8 mouse cellular contexts compared by ENCODE assay signal in genomic region chr5:30768082-30768481, GRCm38 (mm10). TPM values are rescaled to one million over a fixed set of nuclear protein-coding genes. Genes with fewer than 3 reads are reported as not detected.
DNase-seq lines count a peak whose midpoint lies in the region; ATAC-seq and TF ChIP-seq lines count a peak whose summit lies in the region.

No protein-coding gene starts in this region.

- peak overlapping the region; percentile 40; the same call in 1 of the 2 replicates for H3K27ac ChIP-seq in heart, postnatal 0 days (ENCODE audit: low read depth)
- peak overlapping the region; percentile 79 for H3K27ac ChIP-seq in forebrain, embryonic 15.5 days (replicated peaks)
- H3K27ac ChIP-seq in midbrain, embryonic 14.5 days (replicated peaks; ENCODE audit: low read depth, low read length), result peak overlapping the region; percentile 72

- 51% methylated on average over 4 of the region's 4 CpGs for WGBS in heart, postnatal 0 days
- 55% methylated on average over 4 of the region's 4 CpGs for WGBS in forebrain, embryonic 15.5 days
- WGBS in midbrain, embryonic 14.5 days, result 59% methylated on average over 4 of the region's 4 CpGs

- H3K9ac ChIP-seq in heart, postnatal 0 days (replicated peaks; ENCODE audit: low read depth, low read length), result no peak overlapping the region
- H3K9ac ChIP-seq in forebrain, embryonic 15.5 days (replicated peaks), result peak overlapping the region; percentile 29; the same call in 1 of the 2 replicates
- no peak overlapping the region for H3K9ac ChIP-seq in midbrain, embryonic 14.5 days (replicated peaks; ENCODE audit: low read length)

- H3K4me1 ChIP-seq in heart, postnatal 0 days (ENCODE audit: control insufficient read depth, insufficient read depth), result peaks cover 24% of the 10 kb centered on the region
- peaks cover 81% of the 10 kb centered on the region for H3K4me1 ChIP-seq in forebrain, embryonic 15.5 days
- peaks cover 55% of the 10 kb centered on the region for H3K4me1 ChIP-seq in midbrain, embryonic 14.5 days (ENCODE audit: control insufficient read depth, insufficient read depth, low read length)

- no peak for TF ChIP-seq EP300 in heart, postnatal 0 days (IDR thresholded peaks at IDR 0.05; ENCODE audit: low read depth)

- intact Hi-C loops in heart, postnatal 14 days (cut with DNase I), result no loop called here

- H3K4me3 ChIP-seq in heart, postnatal 0 days (ENCODE audit: low read depth, low read length), result no peak overlapping the region
- no peak overlapping the region for H3K4me3 ChIP-seq in forebrain, embryonic 15.5 days
- no peak overlapping the region for H3K4me3 ChIP-seq in midbrain, embryonic 14.5 days (replicated peaks; ENCODE audit: low read depth, low read length)

- no peak for DNase-seq in heart, postnatal 0 days (ENCODE audit: low spot score)
- no peak for DNase-seq in heart, postnatal 14 days
- DNase-seq in brain, adult 2 months (ENCODE audit: low read depth, low spot score), result peak; percentile 60
- peak; percentile 55 for DNase-seq in midbrain, embryonic 14.5 days
- no peak for DNase-seq in layer of hippocampus, postnatal 10 days (ENCODE audit: low spot score in 2 of 2)
- no peak for DNase-seq in left cerebral cortex, adult 18-20 months (ENCODE audit: low spot score in 2 of 2)
- DNase-seq in adrenal gland, postnatal 4 days (ENCODE audit: low spot score in 2 of 2), result no peak

- ATAC-seq in heart, postnatal 0 days (ENCODE audit: insufficient read depth, low read depth), result no peak; the same call in 1 of the 2 replicates
- ATAC-seq in forebrain, embryonic 15.5 days (replicated peaks), result no peak
- ATAC-seq in midbrain, embryonic 14.5 days (ENCODE audit: low FRiP score, low TSS enrichment), result no peak

- no peaks in the 10 kb centered on the region for H3K9me3 ChIP-seq in heart, postnatal 0 days (replicated peaks; ENCODE audit: control insufficient read depth, low read length)
- H3K9me3 ChIP-seq in forebrain, embryonic 15.5 days, result no peaks in the 10 kb centered on the region
- no peaks in the 10 kb centered on the region for H3K9me3 ChIP-seq in midbrain, embryonic 14.5 days (ENCODE audit: control insufficient read depth, low read length)

- peak overlapping the region; percentile 20; the same call in 1 of the 2 replicates for H3K4me2 ChIP-seq in heart, postnatal 0 days (ENCODE audit: low read depth, low read length)
- no peak overlapping the region for H3K4me2 ChIP-seq in forebrain, embryonic 15.5 days (replicated peaks)
- H3K4me2 ChIP-seq in midbrain, embryonic 14.5 days (ENCODE audit: low read length), result no peak overlapping the region

- H3K27me3 ChIP-seq in heart, postnatal 0 days (ENCODE audit: control insufficient read depth, insufficient read depth, low read length), result no peaks in the 10 kb centered on the region
- H3K27me3 ChIP-seq in forebrain, embryonic 15.5 days, result no peaks in the 10 kb centered on the region
- no peaks in the 10 kb centered on the region for H3K27me3 ChIP-seq in midbrain, embryonic 14.5 days (ENCODE audit: control insufficient read depth, insufficient read depth, low read length)

- no peak for TF ChIP-seq CTCF in heart, postnatal 0 days (IDR thresholded peaks at IDR 0.05; ENCODE audit: low read depth)

- H3K36me3 ChIP-seq in heart, postnatal 0 days (replicated peaks; ENCODE audit: control insufficient read depth, insufficient read depth, low read length), result no peaks in the 10 kb centered on the region
- H3K36me3 ChIP-seq in forebrain, embryonic 15.5 days, result peaks cover 8% of the 10 kb centered on the region
- peaks cover 17% of the 10 kb centered on the region for H3K36me3 ChIP-seq in midbrain, embryonic 14.5 days (ENCODE audit: control insufficient read depth, insufficient read depth, low read length)

RNA-seq across cellular contexts. Expression of gene Mapre3, which starts 46.4 kb away (rescaled TPM):
- 5.3 and 11.9 TPM in 2 replicates for total RNA-seq in heart, postnatal 0 days (2014; rRNA removed; ENCODE audit: low replicate concordance)
- polyA plus RNA-seq in heart, postnatal 0 days (2015; fragmentation: Nextera tagmentation; extraction: Ambion mirVana), result 15.8 TPM in 2 replicates
- total RNA-seq in heart, postnatal 14 days (2021), result 10 to 100 TPM; 28.1 to 33.1 TPM
- 101 and 110 TPM in 2 replicates for polyA plus RNA-seq in forebrain, embryonic 15.5 days (2015; fragmentation: Nextera tagmentation; extraction: Ambion mirVana)
- polyA plus RNA-seq in midbrain, embryonic 14.5 days (2014; fragmentation: Nextera tagmentation; extraction: Ambion mirVana), result 125 and 129 TPM in 2 replicates
- total RNA-seq in layer of hippocampus, postnatal 10 days (2021), result 100 to 1,000 TPM; 202 to 212 TPM
- total RNA-seq in left cerebral cortex, adult 18-20 months (2021), result 100 to 1,000 TPM; 221 to 228 TPM
- total RNA-seq in adrenal gland, postnatal 4 days (2021), result 10 to 100 TPM; 43.3 to 47.1 TPM

RNA-seq across cellular contexts. Expression of gene Dpysl5, which starts 56.7 kb away (rescaled TPM):
- 3.7 and 4.7 TPM in 2 replicates for total RNA-seq in heart, postnatal 0 days (2014; rRNA removed; ENCODE audit: low replicate concordance)
- 0.71 and 0.83 TPM in 2 replicates for polyA plus RNA-seq in heart, postnatal 0 days (2015; fragmentation: Nextera tagmentation; extraction: Ambion mirVana)
- total RNA-seq in heart, postnatal 14 days (2021), result under 1 TPM; 0.46 to 0.79 TPM
- 216 and 226 TPM in 2 replicates for polyA plus RNA-seq in forebrain, embryonic 15.5 days (2015; fragmentation: Nextera tagmentation; extraction: Ambion mirVana)
- 219 and 240 TPM in 2 replicates for polyA plus RNA-seq in midbrain, embryonic 14.5 days (2014; fragmentation: Nextera tagmentation; extraction: Ambion mirVana)
- total RNA-seq in layer of hippocampus, postnatal 10 days (2021), result 100 to 1,000 TPM; 321 to 327 TPM
- total RNA-seq in left cerebral cortex, adult 18-20 months (2021), result 10 to 100 TPM; 18.2 to 20.6 TPM
- total RNA-seq in adrenal gland, postnatal 4 days (2021), result 10 to 100 TPM; 10.8 to 16.0 TPM

Comparison
In these comparisons a context has a peak if more than half of its experiments do, and no peak if none do; other contexts are left out.
1. DNase-seq: peak in brain, adult 2 months (single experiment) and midbrain, embryonic 14.5 days (single experiment); none in heart, postnatal 0 days (single experiment), heart, postnatal 14 days (0 of 2), layer of hippocampus, postnatal 10 days (0 of 2), left cerebral cortex, adult 18-20 months (0 of 2) and adrenal gland, postnatal 4 days (0 of 2).
2. RNA of gene Mapre3, which starts 46.4 kb away (total RNA-seq): 221 to 228 TPM in left cerebral cortex, adult 18-20 months and 202 to 212 TPM in layer of hippocampus, postnatal 10 days; 43.3 to 47.1 TPM in adrenal gland, postnatal 4 days, 28.1 to 33.1 TPM in heart, postnatal 14 days and 5.3 to 11.9 TPM in heart, postnatal 0 days; every median in the first group is over 4 times any median in the second.
3. RNA of gene Dpysl5, which starts 56.7 kb away (total RNA-seq): 321 to 327 TPM in layer of hippocampus, postnatal 10 days; 18.2 to 20.6 TPM in left cerebral cortex, adult 18-20 months, 10.8 to 16.0 TPM in adrenal gland, postnatal 4 days, 3.7 to 4.7 TPM in heart, postnatal 0 days and 0.46 to 0.79 TPM in heart, postnatal 14 days; every median in the first group is over 10 times any median in the second.
4. Peak in every context shown above with its lines, with median percentiles within 50 percentile points of each other: H3K27ac ChIP-seq.